Mouse (Mus musculus): Measurements from ENCODE around the gene Klf12. TPM values are rescaled to one million over a fixed set of nuclear protein-coding genes. Genes with fewer than 3 reads are reported as not detected.

Gene Klf12
- total and polyA plus RNA-seq, 3 experiments, result 3.3 to 9.7 (median 8.6) TPM

- Histone ChIP-seq H3K36me3 (replicated peaks in 1 of 2; ENCODE audit: control insufficient read depth in 1 of 2, insufficient read depth in 1 of 2, low read length in 1 of 2) (no peaks in the 10 kb centered on the region), H3K4me3 (replicated peaks in 1 of 3; ENCODE audit: low read depth in 2 of 3, low read length in 2 of 3, poor library complexity in 1 of 3) (no peak overlapping the region), H3K9ac (ENCODE audit: insufficient read depth, low read depth) (no peak overlapping the region), H3K27me3 (replicated peaks) (no peaks in the 10 kb centered on the region), H3K79me2 (replicated peaks; ENCODE audit: control insufficient read depth, extremely low read depth, insufficient read depth, poor library complexity, severe bottlenecking) (no peaks in the 10 kb centered on the region), H3K4me1 (ENCODE audit: control insufficient read depth in 1 of 2, insufficient read depth in 2 of 2) (peaks cover 4 to 11% of the 10 kb centered on the region in 2 experiments; a peak in 3 of 4 replicates), H3K4me2 (ENCODE audit: insufficient read depth, low read depth, poor library complexity, severe bottlenecking) (no peak overlapping the region), H3K9me3 (replicated peaks; ENCODE audit: low read length) (no peaks in the 10 kb centered on the region), H3K27ac (ENCODE audit: insufficient read depth, low read depth) (no peak overlapping the region)
- TF ChIP-seq RAD21 (IDR thresholded peaks at IDR 0.05; ENCODE audit: low read depth, low read length) (no peak), MYC (IDR thresholded peaks at IDR 0.05; ENCODE audit: low read depth, low read length) (no peak), PAX5 (IDR thresholded peaks at IDR 0.05; ENCODE audit: low read length) (no peak), USF2 (conservative IDR thresholded peaks at IDR 0.05; ENCODE audit: low read depth, low read length) (no peak), ETS1 (conservative IDR thresholded peaks at IDR 0.05; ENCODE audit: low read depth, low read length) (no peak), EP300 (IDR thresholded peaks at IDR 0.05; ENCODE audit: low read length) (no peak), TCF12 (IDR thresholded peaks at IDR 0.05; ENCODE audit: low read depth, low read length) (no peak), CHD2 (IDR thresholded peaks at IDR 0.05; ENCODE audit: low read length) (no peak), POLR2AphosphoS2 (IDR thresholded peaks at IDR 0.05; ENCODE audit: low read depth, low read length) (no peak), SIN3A (IDR thresholded peaks at IDR 0.05; ENCODE audit: low read length) (no peak), JUND (conservative IDR thresholded peaks at IDR 0.05; ENCODE audit: low read depth, low read length) (no peak), MEF2A (IDR thresholded peaks at IDR 0.05; ENCODE audit: borderline replicate concordance, low read depth, low read length) (no peak), IRF4 (IDR thresholded peaks at IDR 0.05; ENCODE audit: low read depth, low read length) (no peak), CTCF (conservative IDR thresholded peaks at IDR 0.05 in 1 of 2, IDR thresholded peaks at IDR 0.05 in 1 of 2; ENCODE audit: low read depth in 2 of 2, low read length in 2 of 2) (no peak), ZC3H11A (IDR thresholded peaks at IDR 0.05; ENCODE audit: low read depth, low read length) (no peak)
- dilution Hi-C loops (cut with MboI; ENCODE audit: extremely low pct_ligation_motif_present, extremely low pct_unique_long_range_greater_than_20kb, low sequenced_read_pairs), result no loop called here
- in situ Hi-C loops (cut with MboI; ENCODE audit: low pct_ligation_motif_present, low pct_unique_long_range_greater_than_20kb, low sequenced_read_pairs), result loop anchor here (25.0 kb wide), 1 partner anchor 244 kb away; no protein-coding TSS in a partner anchor
- DNase-seq (ENCODE audit: extremely low read depth), result no peak
These were observed 316.6 kb downstream of the Klf12 start for GRCm38 (mm10) chr14:99967920-99968319.

GRCm38 (mm10) chr14:99960500-99961229 is 323.8 kb downstream of the Klf12 start:
- H3K4me1 ChIP-seq (ENCODE audit: control insufficient read depth in 1 of 2, insufficient read depth in 2 of 2), result peaks cover 2 to 3% of the 10 kb centered on the region in 2 experiments; a peak in 3 of 4 replicates
- DNase-seq (ENCODE audit: extremely low read depth), result no peak
- dilution Hi-C loops (cut with MboI; ENCODE audit: extremely low pct_ligation_motif_present, extremely low pct_unique_long_range_greater_than_20kb, low sequenced_read_pairs) (no loop called here), in situ Hi-C loops (cut with MboI; ENCODE audit: low pct_ligation_motif_present, low pct_unique_long_range_greater_than_20kb, low sequenced_read_pairs) (loop anchor here (25.0 kb wide), 1 partner anchor 252 kb away; no protein-coding TSS in a partner anchor)
- no peaks in the 10 kb centered on the region for H3K36me3 ChIP-seq (replicated peaks in 1 of 2; ENCODE audit: control insufficient read depth in 1 of 2, insufficient read depth in 1 of 2, low read length in 1 of 2)
- no peak overlapping the region for H3K4me2 ChIP-seq (ENCODE audit: insufficient read depth, low read depth, poor library complexity, severe bottlenecking)
- H3K4me3 ChIP-seq (replicated peaks in 1 of 3; ENCODE audit: low read depth in 2 of 3, low read length in 2 of 3, poor library complexity in 1 of 3), result no peak overlapping the region
- H3K9ac ChIP-seq (ENCODE audit: insufficient read depth, low read depth), result no peak overlapping the region
- no peaks in the 10 kb centered on the region for H3K79me2 ChIP-seq (replicated peaks; ENCODE audit: control insufficient read depth, extremely low read depth, insufficient read depth, poor library complexity, severe bottlenecking)
- H3K27me3 ChIP-seq (replicated peaks), result no peaks in the 10 kb centered on the region
- TF ChIP-seq HCFC1 (IDR thresholded peaks at IDR 0.05; ENCODE audit: low read depth, low read length) (no peak), BHLHE40 (IDR thresholded peaks at IDR 0.05; ENCODE audit: low read depth, low read length) (no peak)
- no peak overlapping the region for H3K27ac ChIP-seq (ENCODE audit: insufficient read depth, low read depth)
- no peaks in the 10 kb centered on the region for H3K9me3 ChIP-seq (replicated peaks; ENCODE audit: low read length)

All from CH12.LX (cell line).